In genomic region chr6:82150051-82150450, GRCm38 (mm10) we compare ENCODE assay signal across 14 mouse cellular contexts.
"Had no signal": no experiment of that assay in that cellular context is flagged by ENCODE, and none has a peak within 500 bp of the region (broad histone marks: within the 10 kb centered on the region; RNA-seq: fewer than 3 reads in every experiment).

No protein-coding gene starts in this region.

- H3K36me3 ChIP-seq: limb, embryonic 12.5 days; liver, embryonic 12.5 days; liver, embryonic 15.5 days; midbrain, embryonic 12.5 days had no signal

- H3K4me2 ChIP-seq: limb, embryonic 12.5 days; liver, embryonic 12.5 days; liver, embryonic 15.5 days; midbrain, embryonic 12.5 days had no signal

- H3K27ac ChIP-seq: left cerebral cortex, adult 2 months; limb, embryonic 12.5 days; liver, embryonic 12.5 days; liver, embryonic 15.5 days; macrophage; midbrain, embryonic 12.5 days had no signal

- H3K9ac ChIP-seq: limb, embryonic 12.5 days; liver, embryonic 12.5 days; liver, embryonic 15.5 days; midbrain, embryonic 12.5 days had no signal

- DNase-seq: kidney, adult 18-20 months; kidney, adult 9 months; kidney, postnatal 25 days; layer of hippocampus, postnatal 36 days; liver; lung, adult 18-20 months; thymus, adult 18-20 months; thymus, postnatal 36 days had no signal

- H3K27me3 ChIP-seq: limb, embryonic 12.5 days; liver, embryonic 12.5 days; liver, embryonic 15.5 days; midbrain, embryonic 12.5 days had no signal

- H3K9me3 ChIP-seq: limb, embryonic 12.5 days; liver, embryonic 12.5 days; liver, embryonic 15.5 days; midbrain, embryonic 12.5 days had no signal

- H3K4me1 ChIP-seq: limb, embryonic 12.5 days; liver, embryonic 12.5 days; liver, embryonic 15.5 days; midbrain, embryonic 12.5 days had no signal

- H3K4me3 ChIP-seq: left cerebral cortex, adult 2 months; limb, embryonic 12.5 days; liver, embryonic 12.5 days; liver, embryonic 15.5 days; midbrain, embryonic 12.5 days had no signal

- ATAC-seq: liver, embryonic 12.5 days had no signal
